ENCODE assay signal across 17 mouse cellular contexts in the genomic region with DNA sequence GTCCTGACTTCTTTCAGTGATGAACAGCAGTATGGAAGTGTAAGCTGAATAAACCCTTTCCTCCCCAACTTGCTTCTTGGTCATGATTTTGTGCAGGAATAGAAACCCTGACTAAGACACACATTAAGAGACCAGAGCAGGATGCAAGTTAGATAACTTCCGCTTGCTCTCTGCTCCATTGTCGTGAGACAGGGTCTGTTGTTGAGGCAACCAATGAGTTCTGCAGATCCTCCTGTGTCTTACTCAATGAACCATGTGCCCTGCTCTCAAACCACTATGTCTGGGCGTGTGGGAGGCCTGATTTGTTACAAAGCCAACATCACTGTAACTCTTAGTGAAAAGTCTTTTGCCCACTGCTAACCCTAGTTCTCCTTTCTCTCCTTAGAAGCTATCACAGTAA.
"Had no signal": no experiment of that assay in that cellular context is flagged by ENCODE, and none has a peak within 500 bp of the region (broad histone marks: within the 10 kb centered on the region; RNA-seq: fewer than 3 reads in every experiment).

No protein-coding gene starts in this region.

- H3K4me3 ChIP-seq: kidney, embryonic 15.5 days; limb, embryonic 12.5 days; limb, embryonic 15.5 days; lung, embryonic 15.5 days; midbrain, embryonic 12.5 days; midbrain, embryonic 15.5 days; myocyte had no signal

- H3K4me1 ChIP-seq: kidney, embryonic 15.5 days; limb, embryonic 12.5 days; limb, embryonic 15.5 days; lung, embryonic 15.5 days; midbrain, embryonic 15.5 days had no signal

- ATAC-seq: intestine, postnatal 0 days; liver, postnatal 0 days; midbrain, embryonic 15.5 days had no signal

- DNase-seq: kidney, adult 8-10 months; kidney, postnatal 14 days; kidney, postnatal 4 days; left cerebral cortex, postnatal 4 days; liver, postnatal 0 days; lung, postnatal 10 days; lung, postnatal 4 days; thymus, adult 18-20 months; thymus, postnatal 4 days had no signal
